In genomic region chr12:80410855-80411254, GRCm38 (mm10) we compare ENCODE assay signal across 19 mouse cellular contexts.
"Had no signal": no experiment of that assay in that cellular context is flagged by ENCODE, and none has a peak within 500 bp of the region (broad histone marks: within the 10 kb centered on the region; RNA-seq: fewer than 3 reads in every experiment).

No protein-coding gene starts in this region.

- H3K27ac ChIP-seq: kidney, postnatal 0 days; left cerebral cortex, adult 2 months; limb, embryonic 12.5 days; liver, embryonic 13.5 days; lung, embryonic 15.5 days; macrophage; midbrain, embryonic 15.5 days; neural tube, embryonic 13.5 days had no signal

- DNase-seq: kidney, adult 9 months; kidney, postnatal 4 days; liver; liver, embryonic 13.5 days; liver, postnatal 0 days; lung, postnatal 14 days; retina, postnatal 1 day; right cerebral cortex, postnatal 4 days; spleen, adult 18-20 months; thymus, adult 18-20 months; thymus, postnatal 14 days had no signal

- H3K4me3 ChIP-seq: left cerebral cortex, adult 2 months; limb, embryonic 12.5 days; liver, embryonic 13.5 days; lung, embryonic 15.5 days; megakaryocyte, embryonic 14.5 days; midbrain, embryonic 15.5 days; neural tube, embryonic 13.5 days had no signal
